Mouse (Mus musculus): ENCODE measurements around the gene Hoxc5. TPM values are rescaled to one million over a fixed set of nuclear protein-coding genes. Genes with fewer than 3 reads are reported as not detected.

Gene Hoxc5
- polyA plus RNA-seq, 1 experiment from 2014 or later, result 0.27 TPM

DNA sequence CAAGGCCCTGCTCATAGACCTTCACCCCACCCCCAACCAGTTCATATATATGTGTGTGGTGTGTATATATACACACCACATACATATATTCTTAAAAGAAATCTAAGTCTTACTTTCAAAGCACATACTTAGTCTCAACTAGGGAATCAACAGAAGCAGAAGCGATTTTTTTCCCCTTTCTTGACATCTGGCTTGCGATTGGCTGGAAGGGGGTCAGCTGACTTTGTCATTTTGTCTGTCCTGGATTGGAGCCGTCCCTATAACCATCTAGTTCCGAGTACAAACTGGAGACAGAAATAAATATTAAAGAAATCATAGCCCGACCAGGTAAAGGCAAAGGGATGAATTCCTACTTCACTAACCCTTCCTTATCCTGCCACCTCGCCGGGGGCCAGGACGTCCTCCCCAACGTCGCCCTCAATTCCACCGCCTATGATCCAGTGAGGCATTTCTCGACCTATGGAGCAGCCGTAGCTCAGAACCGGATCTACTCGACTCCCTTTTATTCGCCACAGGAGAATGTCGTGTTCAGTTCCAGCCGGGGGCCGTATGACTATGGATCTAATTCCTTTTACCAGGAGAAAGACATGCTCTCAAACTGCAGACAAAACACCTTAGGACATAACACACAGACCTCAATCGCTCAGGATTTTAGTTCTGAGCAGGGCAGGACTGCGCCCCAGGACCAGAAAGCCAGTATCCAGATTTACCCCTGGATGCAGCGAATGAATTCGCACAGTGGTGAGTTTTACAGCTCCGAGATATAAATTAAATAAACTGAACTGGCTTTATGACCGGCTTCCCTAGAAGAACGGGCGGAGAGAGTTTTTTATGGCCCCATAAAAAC, 42.2 kb downstream of the Hoxc5 start:
- ATAC-seq (ENCODE audit: low read depth) (no peak), DNase-seq (no peak)
- 2% methylated on average over 27 of the region's 27 CpGs for WGBS (ENCODE audit: insufficient replicate concordance)
- no peak overlapping the region for H3K27ac ChIP-seq
- H3K4me2 ChIP-seq, result no peak overlapping the region
- peaks cover 100% of the 10 kb centered on the region for H3K27me3 ChIP-seq
- H3K36me3 ChIP-seq, result no peaks in the 10 kb centered on the region
- no peak overlapping the region for H3K4me3 ChIP-seq (replicated peaks)
- H3K9ac ChIP-seq, result no peak overlapping the region
- H3K4me1 ChIP-seq (replicated peaks), result no peaks in the 10 kb centered on the region
- H3K9me3 ChIP-seq (replicated peaks), result no peaks in the 10 kb centered on the region

DNA sequence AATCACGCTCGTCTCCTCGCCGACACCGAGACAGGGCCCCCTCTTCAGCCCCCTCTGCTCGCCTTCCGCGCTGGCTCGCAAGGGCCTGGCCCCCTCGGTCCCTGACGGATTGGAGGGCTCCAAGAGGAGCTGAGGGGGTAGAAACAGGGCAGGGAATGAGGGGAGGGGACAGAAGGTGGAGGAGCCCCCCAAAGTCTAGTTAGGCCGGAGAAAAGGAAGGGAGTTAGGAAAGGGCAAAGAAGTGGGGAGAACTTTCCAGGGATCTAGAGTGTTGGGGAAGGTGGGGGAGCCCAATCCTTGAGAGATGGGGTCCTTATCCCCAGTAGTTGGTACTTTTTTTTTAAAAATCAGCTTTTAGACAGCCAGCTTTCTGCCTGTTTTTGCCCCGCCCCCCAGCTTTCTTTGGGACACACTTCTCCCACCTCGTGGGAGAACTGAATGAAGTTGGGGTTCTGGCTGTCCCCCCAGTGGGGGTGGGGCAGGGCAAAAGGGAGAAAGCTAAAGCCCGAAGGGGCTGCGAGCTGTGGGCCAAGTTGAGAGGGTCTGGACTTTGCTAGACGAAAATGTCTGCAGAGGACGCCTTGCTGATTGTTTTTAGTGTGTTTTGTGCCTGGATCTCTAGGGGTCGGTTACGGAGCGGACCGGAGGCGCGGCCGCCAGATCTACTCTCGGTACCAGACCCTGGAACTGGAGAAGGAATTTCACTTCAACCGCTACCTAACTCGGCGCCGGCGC, 43.0 kb downstream of the Hoxc5 start:
- no peaks in the 10 kb centered on the region for H3K9me3 ChIP-seq (replicated peaks)
- no peak overlapping the region for H3K4me2 ChIP-seq
- no peaks in the 10 kb centered on the region for H3K4me1 ChIP-seq (replicated peaks)
- no peak overlapping the region for H3K27ac ChIP-seq
- H3K27me3 ChIP-seq, result peaks cover 100% of the 10 kb centered on the region
- no peaks in the 10 kb centered on the region for H3K36me3 ChIP-seq
- no peak overlapping the region for H3K9ac ChIP-seq
- WGBS (ENCODE audit: insufficient replicate concordance), result 2% methylated on average over 31 of the region's 31 CpGs
- H3K4me3 ChIP-seq (replicated peaks), result no peak overlapping the region
- DNase-seq (no peak), ATAC-seq (ENCODE audit: low read depth) (no peak)

DNA sequence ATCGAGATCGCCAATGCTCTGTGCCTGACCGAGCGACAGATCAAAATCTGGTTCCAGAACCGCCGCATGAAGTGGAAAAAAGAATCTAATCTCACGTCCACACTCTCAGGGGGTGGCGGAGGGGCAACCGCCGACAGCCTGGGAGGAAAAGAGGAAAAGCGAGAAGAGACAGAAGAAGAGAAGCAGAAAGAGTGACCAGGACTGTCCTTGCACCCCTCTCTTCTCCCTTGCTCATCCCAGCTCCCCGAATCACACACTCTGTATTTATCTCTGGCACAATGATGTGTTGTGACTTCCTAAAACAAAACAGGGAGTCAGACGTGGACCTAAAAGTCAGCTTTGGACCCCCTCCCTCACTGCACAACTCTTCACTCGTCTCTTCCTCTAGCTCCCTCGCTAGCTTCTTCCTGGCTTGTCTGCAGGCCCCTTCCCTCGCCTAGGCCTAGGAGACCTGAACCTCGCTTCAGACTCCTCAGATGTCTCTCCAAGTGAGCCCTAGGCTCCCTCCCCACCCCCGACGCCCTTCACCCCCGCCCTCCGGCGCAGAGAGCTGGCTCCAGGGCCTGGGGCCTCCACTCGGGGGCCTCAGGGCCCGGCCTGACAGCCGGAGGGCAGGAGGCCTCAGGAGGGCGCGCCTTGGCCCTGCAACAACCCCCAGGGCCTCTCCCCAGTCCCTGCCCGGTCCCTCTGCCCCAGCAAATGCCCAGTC, 43.8 kb downstream of the Hoxc5 start:
- ATAC-seq (ENCODE audit: low read depth) (no peak), DNase-seq (no peak)
- Histone ChIP-seq H3K9ac (no peak overlapping the region), H3K4me2 (no peak overlapping the region), H3K36me3 (no peaks in the 10 kb centered on the region), H3K4me1 (replicated peaks) (no peaks in the 10 kb centered on the region), H3K9me3 (replicated peaks) (no peaks in the 10 kb centered on the region), H3K27ac (no peak overlapping the region), H3K4me3 (replicated peaks) (no peak overlapping the region), H3K27me3 (peaks cover 100% of the 10 kb centered on the region)
- 2% methylated on average over 28 of the region's 28 CpGs for WGBS (ENCODE audit: insufficient replicate concordance)

DNA sequence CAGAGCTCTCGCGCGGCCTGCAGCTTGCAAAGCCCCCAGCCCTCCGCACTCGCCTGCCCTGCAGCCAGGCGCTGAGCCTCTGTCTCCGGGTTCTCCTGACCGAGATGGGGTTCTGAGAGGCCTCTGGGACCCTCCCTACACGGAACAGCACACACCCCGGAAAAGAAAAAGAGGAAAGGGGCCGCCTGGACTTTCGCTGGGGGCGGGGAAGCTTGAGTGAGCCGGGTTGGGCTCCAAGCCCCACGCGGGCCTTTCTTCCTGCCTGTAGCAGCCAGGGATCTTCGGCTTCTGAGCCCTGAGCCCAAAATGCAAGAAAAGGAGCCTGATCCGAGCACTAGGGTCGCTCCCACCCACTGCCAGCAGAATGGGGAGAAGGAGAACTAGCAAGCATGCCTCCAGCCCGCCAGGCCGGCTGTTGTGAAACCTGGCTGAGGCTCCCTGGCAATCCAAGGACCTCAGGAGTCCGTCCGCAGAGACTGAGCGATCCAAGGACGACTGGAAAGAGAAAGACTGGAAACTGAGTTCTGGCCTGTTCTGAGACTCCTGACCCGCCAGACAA, 44.8 kb downstream of the Hoxc5 start:
- Histone ChIP-seq H3K36me3 (no peaks in the 10 kb centered on the region), H3K4me3 (replicated peaks) (no peak overlapping the region), H3K9ac (no peak overlapping the region), H3K4me2 (no peak overlapping the region), H3K9me3 (replicated peaks) (no peaks in the 10 kb centered on the region), H3K27ac (no peak overlapping the region), H3K27me3 (peaks cover 100% of the 10 kb centered on the region), H3K4me1 (replicated peaks) (no peaks in the 10 kb centered on the region)
- ATAC-seq (ENCODE audit: low read depth) (no peak), DNase-seq (no peak)
- WGBS (ENCODE audit: insufficient replicate concordance), result 6% methylated on average over 26 of the region's 26 CpGs

DNA sequence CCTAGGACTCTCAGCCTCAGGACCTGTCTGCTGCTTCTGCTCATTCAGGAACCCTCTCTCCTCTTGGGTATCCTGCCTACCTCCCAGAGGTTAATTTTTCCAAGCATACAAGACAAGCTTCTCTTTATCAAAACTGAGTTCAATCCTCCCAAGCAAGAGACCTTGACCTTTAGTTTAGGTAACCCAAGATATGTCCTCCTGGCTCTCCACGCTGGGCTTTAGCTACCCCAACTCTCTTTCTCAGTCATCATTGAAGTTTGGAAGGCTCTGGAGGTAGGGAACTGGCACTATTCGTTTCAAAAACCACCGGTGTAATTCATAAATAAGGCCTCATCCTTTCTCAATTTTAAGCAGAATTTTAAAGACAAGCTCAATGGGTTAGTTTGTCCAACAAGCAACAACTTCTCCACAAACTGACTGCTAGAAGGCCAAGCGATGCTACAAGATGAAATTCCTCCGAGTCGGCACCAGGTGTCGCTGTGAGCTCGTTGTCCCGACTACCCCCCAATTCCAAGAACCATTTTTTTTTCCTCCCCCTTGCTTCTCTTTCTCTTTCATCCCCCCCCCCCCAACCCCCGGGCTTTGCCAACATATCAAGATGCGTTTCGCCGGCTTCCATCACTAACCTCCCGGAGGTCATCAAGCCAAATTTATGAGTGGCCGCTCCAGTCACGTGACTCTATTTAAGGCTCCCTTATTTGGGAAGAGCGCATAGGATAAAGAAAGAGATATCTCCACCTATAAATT, 46.2 kb downstream of the Hoxc5 start:
- H3K27ac ChIP-seq, result no peak overlapping the region
- peak overlapping the region; percentile 25; the same call in 1 of the 2 replicates for H3K4me3 ChIP-seq (replicated peaks)
- H3K27me3 ChIP-seq, result peaks cover 100% of the 10 kb centered on the region
- H3K9ac ChIP-seq, result no peak overlapping the region
- H3K36me3 ChIP-seq, result no peaks in the 10 kb centered on the region
- no peak for ATAC-seq (ENCODE audit: low read depth)
- peak overlapping the region; percentile 33 for H3K4me2 ChIP-seq
- DNase-seq, result no peak
- H3K4me1 ChIP-seq (replicated peaks), result no peaks in the 10 kb centered on the region
- H3K9me3 ChIP-seq (replicated peaks), result no peaks in the 10 kb centered on the region
- WGBS (ENCODE audit: insufficient replicate concordance), result 5% methylated on average over 17 of the region's 17 CpGs

DNA sequence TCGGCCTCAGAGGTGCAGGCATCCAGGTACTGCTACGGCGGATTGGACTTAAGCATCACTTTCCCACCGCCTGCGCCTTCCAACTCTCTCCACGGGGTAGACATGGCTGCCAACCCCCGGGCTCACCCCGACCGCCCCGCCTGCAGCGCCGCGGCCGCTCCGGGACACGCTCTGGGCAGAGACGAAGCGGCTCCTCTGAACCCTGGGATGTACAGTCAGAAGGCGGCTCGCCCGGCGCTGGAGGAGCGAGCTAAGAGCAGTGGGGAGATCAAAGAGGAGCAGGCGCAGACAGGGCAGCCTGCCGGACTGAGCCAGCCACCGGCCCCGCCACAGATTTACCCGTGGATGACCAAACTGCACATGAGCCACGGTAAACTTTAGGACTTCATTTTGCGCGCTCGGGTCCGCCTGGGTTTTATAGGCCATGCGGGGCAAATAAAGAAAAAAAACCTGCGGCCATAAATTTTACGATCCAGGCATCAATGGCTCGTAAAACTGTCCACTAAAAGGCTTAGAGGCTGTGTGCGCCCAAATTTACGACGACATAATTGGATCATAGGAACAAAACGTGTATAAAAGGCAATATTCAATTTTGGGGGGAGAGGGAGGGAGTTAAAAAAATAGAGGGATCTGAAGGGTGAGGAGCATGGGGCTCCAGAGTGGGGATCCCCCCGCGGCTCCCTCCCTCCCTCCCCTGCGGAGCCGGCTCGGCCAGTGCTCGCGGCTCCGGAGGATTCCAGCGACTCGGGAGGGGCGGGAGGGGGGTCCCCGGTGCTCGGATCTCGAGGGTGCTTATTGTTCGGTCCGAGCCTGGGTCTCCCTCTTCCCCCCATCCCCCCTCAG, 47.1 kb downstream of the Hoxc5 start:
- Histone ChIP-seq H3K36me3 (no peaks in the 10 kb centered on the region), H3K4me3 (replicated peaks) (peak overlapping the region; percentile 25), H3K27me3 (peaks cover 100% of the 10 kb centered on the region), H3K9me3 (replicated peaks) (no peaks in the 10 kb centered on the region), H3K27ac (no peak overlapping the region), H3K4me2 (peak overlapping the region; percentile 33), H3K4me1 (replicated peaks) (no peaks in the 10 kb centered on the region), H3K9ac (no peak overlapping the region)
- 2% methylated on average over 48 of the region's 57 CpGs for WGBS (ENCODE audit: insufficient replicate concordance)
- ATAC-seq (ENCODE audit: low read depth), result no peak
- DNase-seq, result no peak

DNA sequence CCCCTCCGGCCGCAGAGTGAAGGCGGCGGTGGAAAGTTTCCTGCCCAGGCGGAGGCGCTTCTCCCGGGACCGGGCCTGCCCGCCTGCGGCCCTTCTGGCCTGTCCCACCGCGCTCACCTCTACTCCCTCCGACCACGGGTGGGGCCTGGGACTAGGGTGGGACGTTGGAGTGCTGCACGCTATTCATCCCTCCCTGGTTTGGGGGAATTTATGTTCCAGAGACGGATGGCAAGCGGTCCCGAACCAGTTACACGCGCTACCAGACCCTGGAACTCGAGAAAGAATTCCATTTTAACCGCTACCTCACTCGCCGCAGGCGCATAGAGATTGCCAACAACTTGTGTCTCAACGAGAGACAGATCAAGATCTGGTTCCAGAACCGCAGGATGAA, 47.8 kb downstream of the Hoxc5 start:
- no peak overlapping the region for H3K4me2 ChIP-seq
- H3K27me3 ChIP-seq, result peaks cover 100% of the 10 kb centered on the region
- no peak for ATAC-seq (ENCODE audit: low read depth)
- H3K4me1 ChIP-seq (replicated peaks), result no peaks in the 10 kb centered on the region
- no peak overlapping the region for H3K27ac ChIP-seq
- no peak overlapping the region for H3K9ac ChIP-seq
- 3% methylated on average over 28 of the region's 28 CpGs for WGBS (ENCODE audit: insufficient replicate concordance)
- 0 out of 2 replicates have a peak overlapping the region, but pooled peaks have one; percentile 22 for H3K4me3 ChIP-seq (replicated peaks)
- no peak for DNase-seq
- H3K9me3 ChIP-seq (replicated peaks), result no peaks in the 10 kb centered on the region
- H3K36me3 ChIP-seq, result no peaks in the 10 kb centered on the region

DNA sequence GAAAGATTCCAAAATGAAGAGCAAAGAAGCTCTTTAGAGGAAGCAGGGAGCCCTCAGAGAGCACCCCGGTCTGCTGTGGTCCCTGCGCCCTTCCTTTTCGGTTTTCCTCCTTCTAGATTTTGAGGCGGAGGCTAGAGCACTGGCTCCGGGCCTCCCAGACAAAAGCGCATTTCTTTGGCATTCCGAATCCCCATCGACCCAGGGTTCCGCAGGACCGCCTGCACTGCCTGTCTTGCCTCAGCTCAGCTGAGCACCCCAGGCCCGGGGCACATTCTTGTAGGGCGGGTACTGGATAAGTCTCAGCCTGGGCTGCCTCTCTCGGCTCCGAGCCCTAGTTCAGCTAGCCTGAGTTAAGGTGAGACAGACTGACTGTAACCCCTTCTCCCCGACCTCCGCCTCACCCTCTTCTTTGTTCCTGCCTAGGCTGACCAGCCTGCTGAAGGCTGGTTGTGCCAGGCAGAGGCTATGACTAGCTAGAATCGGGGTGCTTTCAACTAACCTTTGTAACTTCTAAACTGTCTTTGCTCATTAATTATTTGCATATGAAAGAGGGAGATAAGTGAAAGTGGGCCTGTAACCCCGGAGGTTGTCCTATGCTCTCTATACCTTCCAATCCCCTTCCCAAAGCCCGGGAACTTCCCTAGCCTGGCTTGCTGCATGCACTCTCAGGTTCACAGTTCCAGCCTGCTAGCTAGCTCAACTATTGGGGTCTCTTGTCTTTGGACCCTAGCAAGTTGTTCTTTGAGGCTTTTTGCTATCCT, 48.3 kb downstream of the Hoxc5 start:
- H3K9ac ChIP-seq, result no peak overlapping the region
- no peaks in the 10 kb centered on the region for H3K4me1 ChIP-seq (replicated peaks)
- no peaks in the 10 kb centered on the region for H3K36me3 ChIP-seq
- peaks cover 100% of the 10 kb centered on the region for H3K27me3 ChIP-seq
- no peak for ATAC-seq (ENCODE audit: low read depth)
- no peaks in the 10 kb centered on the region for H3K9me3 ChIP-seq (replicated peaks)
- H3K4me2 ChIP-seq, result no peak overlapping the region
- no peak overlapping the region for H3K4me3 ChIP-seq (replicated peaks)
- H3K27ac ChIP-seq, result no peak overlapping the region
- 5% methylated on average over 19 of the region's 19 CpGs for WGBS (ENCODE audit: insufficient replicate concordance)
- no peak for DNase-seq

DNA sequence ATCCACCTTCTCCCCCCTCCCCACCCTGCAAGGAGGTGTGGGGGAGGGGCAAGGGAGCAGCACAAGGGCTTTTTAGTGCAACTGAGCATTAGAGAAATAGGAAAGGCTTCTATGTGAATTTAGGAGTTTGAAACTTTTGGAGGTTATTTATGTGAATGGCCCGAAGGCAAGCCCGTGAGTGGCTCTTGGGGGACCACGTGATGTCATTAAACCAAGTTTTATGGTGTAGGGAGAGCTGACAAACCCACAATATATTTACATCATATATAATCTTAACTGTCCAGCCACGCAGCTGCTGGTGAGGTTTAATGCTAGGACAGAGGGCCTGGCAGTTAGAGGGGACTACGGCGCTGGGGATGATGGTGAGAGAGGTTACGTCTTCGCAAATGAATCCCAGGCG, 51.4 kb downstream of the Hoxc5 start, which contains the start of gene Hoxc4:
Gene Hoxc4, plus strand, starts transcription at position 299 of the 400 bp plus-strand sequence.
- Histone ChIP-seq H3K27ac (no peak within 1 kb of the TSS), H3K9me3 (replicated peaks) (no peaks in the 10 kb centered on the region), H3K9ac (no peak within 1 kb of the TSS), H3K36me3 (no peaks in the 10 kb centered on the region), H3K4me3 (replicated peaks) (no peak within 1 kb of the TSS), H3K4me1 (replicated peaks) (no peaks in the 10 kb centered on the region), H3K27me3 (peaks cover 99% of the 10 kb centered on the region), H3K4me2 (no peak within 1 kb of the TSS)
- 35% methylated on average over 9 of the region's 9 CpGs for WGBS (ENCODE audit: insufficient replicate concordance)
- ATAC-seq (ENCODE audit: low read depth), result no peak
- DNase-seq, result no peak
